Mouse (Mus musculus) small intestine, adult 2 months (tissue): ENCODE data around the gene Itga3. TPM values are rescaled to one million over a fixed set of nuclear protein-coding genes. Genes with fewer than 3 reads are reported as not detected.

Experiments
- H3K27ac ChIP-seq: fragments of 200-500 bp; 2 replicates; pipeline ENCODE4 v1.5.1; 2012; ENCODE audit warnings: low read depth, low read length, control low read depth, inconsistent platforms; ENCODE audit not compliant: insufficient read depth
- H3K27me3 ChIP-seq: fragments of 200-500 bp; 2 replicates; pipeline ENCODE4 v1.6.1; 2012; ENCODE audit warnings: mild to moderate bottlenecking, moderate library complexity, low read length, inconsistent platforms; ENCODE audit not compliant: control insufficient read depth, insufficient read depth
- H3K36me3 ChIP-seq: fragments of 200-500 bp; 2 replicates; pipeline ENCODE4 v1.6.1; 2012; ENCODE audit warnings: mild to moderate bottlenecking, low read length, control low read depth, inconsistent platforms; ENCODE audit not compliant: control insufficient read depth, insufficient read depth
- H3K4me1 ChIP-seq: fragments of 200-500 bp; 2 replicates; pipeline ENCODE4 v1.6.1; 2012; ENCODE audit warnings: low read length, inconsistent platforms, mixed read lengths; ENCODE audit not compliant: control insufficient read depth, insufficient read depth, insufficient read length
- H3K4me3 ChIP-seq: fragments of 200-500 bp; 2 replicates; pipeline ENCODE4 v1.5.1; 2012; ENCODE audit warnings: low read depth, mild to moderate bottlenecking, control low read depth, inconsistent platforms, low read length, moderate library complexity
- CTCF ChIP-seq: fragments of 200-500 bp; IDR thresholded peaks from 2 replicates; pipeline ENCODE4 v1.5.1; 2012; ENCODE audit warnings: low read depth, mild to moderate bottlenecking, control low read depth, inconsistent platforms, low read length, moderate library complexity, mixed read lengths; ENCODE audit not compliant: insufficient replicate concordance, insufficient read length; ENCODE audit errors: extremely low read depth
- POLR2A ChIP-seq: fragments of 200-500 bp; IDR thresholded peaks from 2 replicates; pipeline ENCODE4 v1.6.1; 2012; ENCODE audit warnings: low read depth, mild to moderate bottlenecking, control low read depth, inconsistent platforms, low read length, moderate library complexity
- WGBS: fragments of 180-500 bp; shearing (Covaris S2); methylation state at CpG from one replicate; pipeline ENCODE4 v1.1.7; 2018; 5-methylcytosine and 5-hydroxymethylcytosine counted together
- polyA plus RNA-seq: library from polyadenylated mRNA; depleted of rRNA; stranded (reverse); fragments of >200 nt; gene quantifications from 2 replicates; pipeline ENCODE4 v1.2.3, GENCODE M21; 2012; rRNA removed

Itga3 gene
- polyA plus RNA-seq, result 91.0 and 156 TPM in 2 replicates

DNA sequence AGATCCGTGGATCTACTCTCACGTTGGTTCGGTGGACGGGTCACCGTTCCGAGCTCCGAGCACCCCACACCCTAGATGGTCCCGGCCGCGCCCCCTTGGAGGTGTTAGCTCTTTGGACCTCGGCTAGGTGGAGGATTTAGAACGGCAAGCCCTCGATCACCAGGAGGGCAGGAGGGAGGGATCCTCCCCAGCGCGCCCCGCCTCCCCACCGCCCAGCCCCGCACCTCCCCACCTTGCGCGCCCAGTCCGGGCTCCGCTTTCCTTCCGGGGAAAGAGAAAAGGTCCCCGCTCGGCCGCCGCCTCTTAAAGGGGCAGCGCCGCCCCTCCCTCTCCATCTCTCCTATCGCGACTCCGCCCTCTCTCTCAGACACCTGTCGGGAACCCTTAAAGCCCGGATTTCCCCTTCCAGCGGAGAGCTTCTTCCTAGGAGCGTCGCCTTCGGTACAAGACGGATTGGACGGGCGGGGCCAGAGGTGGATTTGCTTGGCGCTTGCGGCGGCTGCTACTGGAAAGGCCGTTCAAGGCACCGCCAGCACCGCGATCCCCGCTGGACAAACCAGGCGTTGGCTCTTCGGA lies at the start of gene Itga3:
Itga3 (minus strand) TSS at position 266 of the 576 bp plus-strand sequence.
- Histone ChIP-seq H3K4me1 (peaks cover 36% of the 10 kb centered on the region), H3K4me3 (peak within 1 kb of the TSS; percentile 88), H3K27ac (peak within 1 kb of the TSS; percentile 99), H3K27me3 (no peaks in the 10 kb centered on the region), H3K36me3 (no peaks in the 10 kb centered on the region; the same call in none of the 2 replicates)
- TF ChIP-seq POLR2A (peak; percentile 57), CTCF (peak; percentile 15; the same call in 1 of the 2 replicates)
- WGBS, result under 1% methylated on average over 51 of the region's 51 CpGs

DNA sequence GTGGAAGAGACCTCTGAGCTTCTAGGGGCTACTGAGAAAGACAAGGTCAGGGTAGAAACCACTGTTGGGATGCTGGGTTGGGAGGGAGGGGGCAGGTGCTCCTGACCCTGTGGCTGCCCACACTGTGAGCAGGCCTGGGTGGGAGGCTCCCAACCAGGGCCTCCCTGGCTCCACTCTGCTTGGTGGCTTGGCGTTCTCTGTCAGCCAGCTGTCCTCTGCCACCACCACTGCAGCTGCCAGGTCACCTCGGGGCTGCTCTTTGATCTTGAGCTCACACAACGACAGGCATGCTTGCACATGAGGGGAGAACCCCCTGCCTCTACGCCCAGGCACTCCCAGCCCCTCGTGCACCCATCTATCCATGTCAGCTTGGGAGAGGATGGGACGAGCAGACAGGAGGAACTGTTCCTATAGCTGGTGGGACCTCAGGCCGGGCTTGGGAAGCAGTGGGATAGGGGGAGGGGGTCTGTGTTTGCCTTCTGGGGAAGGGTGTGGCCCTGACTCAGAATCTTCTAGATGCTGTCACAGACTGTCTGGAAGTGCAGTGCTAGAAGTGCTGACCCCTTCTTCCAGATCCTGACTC lies 48.9 kb upstream of the Itga3 start:
- no peak for TF ChIP-seq POLR2A
- Histone ChIP-seq H3K4me3 (no peak overlapping the region), H3K36me3 (no peaks in the 10 kb centered on the region), H3K27ac (no peak overlapping the region), H3K27me3 (peaks cover 38% of the 10 kb centered on the region), H3K4me1 (peaks cover 8% of the 10 kb centered on the region)
- WGBS, result 35% methylated on average over 7 of the region's 7 CpGs

DNA sequence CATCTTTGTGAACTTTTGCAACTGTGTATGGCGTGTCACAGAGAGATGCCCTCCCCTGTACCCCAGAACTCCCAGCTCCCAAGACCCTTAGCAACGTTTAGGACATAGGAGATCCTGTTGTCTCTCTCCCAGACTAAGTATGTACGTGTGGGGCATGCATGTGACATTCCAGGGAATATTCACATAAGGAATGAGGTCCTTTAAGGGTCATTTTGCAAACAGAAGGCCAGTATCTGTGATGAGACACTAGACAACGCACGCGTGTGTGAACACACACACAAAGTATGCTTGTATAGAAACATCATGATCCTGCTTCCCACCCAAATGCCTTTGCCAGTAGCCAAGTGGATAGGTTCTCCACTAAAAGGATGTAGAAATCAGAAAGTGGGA lies 45.5 kb upstream of the Itga3 start:
- TF ChIP-seq CTCF (no peak), POLR2A (no peak)
- 61% methylated on average over 6 of the region's 6 CpGs for WGBS
- no peak overlapping the region for H3K4me3 ChIP-seq
- H3K4me1 ChIP-seq, result peaks cover 7% of the 10 kb centered on the region
- H3K27me3 ChIP-seq, result peaks cover 60% of the 10 kb centered on the region
- H3K27ac ChIP-seq, result no peak overlapping the region
- no peaks in the 10 kb centered on the region for H3K36me3 ChIP-seq

DNA sequence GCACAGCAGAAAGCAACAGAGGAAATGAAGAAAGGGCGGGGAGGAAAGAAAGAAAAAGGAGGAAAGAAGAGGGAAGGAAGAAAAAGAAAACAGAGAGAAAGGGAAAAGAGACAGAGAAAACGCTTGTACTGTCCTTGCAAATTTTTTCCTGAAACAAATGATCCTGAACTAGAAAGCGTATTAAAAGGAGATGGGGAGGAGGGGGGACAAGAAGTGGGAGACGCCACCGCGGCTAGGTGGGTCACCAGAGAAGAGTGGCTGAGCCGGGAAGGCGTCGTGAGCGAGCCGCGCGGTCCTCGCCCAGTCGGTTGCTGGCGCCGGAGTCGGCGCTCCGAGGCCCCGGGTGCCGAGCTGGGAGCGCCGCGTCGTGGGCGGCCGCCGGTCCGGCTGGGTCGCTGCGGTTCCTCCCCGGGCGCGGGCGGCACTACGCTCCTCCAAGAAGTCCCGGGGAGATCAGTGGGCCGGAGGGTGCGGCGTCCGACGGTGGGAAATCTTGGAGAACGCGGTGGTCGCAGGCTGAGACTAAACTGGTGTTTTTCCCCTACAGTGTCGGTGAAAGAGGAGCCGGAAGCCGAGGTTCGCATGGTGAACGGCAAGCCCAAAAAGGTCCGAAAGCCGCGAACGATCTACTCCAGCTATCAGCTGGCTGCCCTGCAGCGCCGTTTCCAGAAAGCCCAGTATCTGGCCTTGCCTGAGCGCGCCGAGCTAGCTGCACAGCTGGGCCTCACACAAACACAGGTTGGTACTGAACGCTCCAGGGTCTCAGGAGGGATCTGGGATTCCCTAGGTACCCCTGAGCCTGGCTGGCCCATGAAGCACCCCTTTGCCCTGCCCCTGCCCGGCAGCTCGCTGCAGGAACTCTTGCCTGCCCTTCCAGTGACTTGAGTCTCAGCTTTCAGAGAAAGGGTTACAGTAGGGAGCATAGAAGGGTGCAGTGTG lies 44.8 kb upstream of the Itga3 start:
- no peak for TF ChIP-seq POLR2A
- Histone ChIP-seq H3K4me3 (peak overlapping the region; percentile 43), H3K36me3 (no peaks in the 10 kb centered on the region), H3K27me3 (peaks cover 60% of the 10 kb centered on the region), H3K27ac (no peak overlapping the region), H3K4me1 (peaks cover 1% of the 10 kb centered on the region)
- WGBS, result 3% methylated on average over 63 of the region's 63 CpGs

DNA sequence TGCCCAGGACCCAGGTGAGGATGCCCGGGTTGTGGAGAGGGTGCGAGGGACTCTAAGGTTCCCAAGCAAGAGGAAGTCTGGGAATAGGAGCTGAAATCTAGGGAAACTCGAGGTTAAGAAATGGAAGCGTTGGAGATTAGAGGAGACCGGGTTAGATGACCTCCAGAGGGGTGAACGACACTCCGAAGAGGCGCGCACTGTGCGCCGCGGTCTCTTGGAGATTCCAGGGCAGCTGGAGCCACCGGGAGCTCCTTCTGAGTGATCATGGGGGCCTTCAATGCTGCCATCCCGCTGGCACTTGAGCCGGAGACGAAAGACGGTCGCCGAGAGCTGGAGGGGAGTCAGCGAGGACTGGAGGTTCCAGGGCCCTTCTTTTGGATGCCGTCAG lies 44.0 kb upstream of the Itga3 start:
- 4% methylated on average over 21 of the region's 21 CpGs for WGBS
- TF ChIP-seq POLR2A (no peak), CTCF (no peak)
- H3K36me3 ChIP-seq, result no peaks in the 10 kb centered on the region
- H3K27me3 ChIP-seq, result peaks cover 60% of the 10 kb centered on the region
- H3K4me3 ChIP-seq, result no peak overlapping the region
- no peaks in the 10 kb centered on the region; the same call in 1 of the 2 replicates for H3K4me1 ChIP-seq
- no peak overlapping the region for H3K27ac ChIP-seq

DNA sequence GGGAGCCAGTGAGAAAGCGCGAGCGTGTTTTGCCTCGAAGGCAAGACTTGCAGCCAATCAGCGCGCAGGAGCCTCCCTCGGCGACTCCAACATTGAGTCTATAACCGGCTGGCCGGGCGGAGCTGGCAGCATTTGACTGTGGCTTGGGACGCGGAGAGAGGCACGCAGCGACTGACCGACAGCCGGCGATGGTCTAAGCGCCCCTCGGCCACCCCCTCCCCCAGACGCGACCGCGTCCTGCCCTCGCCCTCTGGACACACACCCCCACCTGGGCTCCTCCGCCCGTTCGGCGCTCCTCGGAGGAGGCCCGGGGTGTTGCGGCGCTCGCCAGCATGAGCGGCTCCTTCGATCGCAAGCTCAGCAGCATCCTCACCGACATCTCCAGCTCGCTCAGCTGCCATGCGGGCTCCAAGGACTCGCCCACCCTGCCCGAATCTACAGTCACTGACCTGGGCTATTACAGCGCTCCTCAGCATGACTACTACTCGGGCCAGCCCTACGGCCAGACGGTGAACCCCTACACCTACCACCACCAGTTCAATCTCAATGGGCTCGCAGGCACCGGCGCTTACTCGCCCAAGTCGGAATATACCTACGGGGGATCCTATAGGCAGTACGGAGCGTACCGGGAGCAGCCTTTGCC lies 43.5 kb upstream of the Itga3 start, which contains the start of gene Dlx3:
Dlx3 (plus strand) TSS at position 130 of the 643 bp plus-strand sequence.
- Histone ChIP-seq H3K27ac (no peak within 1 kb of the TSS), H3K27me3 (peaks cover 60% of the 10 kb centered on the region), H3K4me3 (no peak within 1 kb of the TSS), H3K4me1 (no peaks in the 10 kb centered on the region; the same call in 1 of the 2 replicates), H3K36me3 (no peaks in the 10 kb centered on the region)
- TF ChIP-seq POLR2A (no peak), CTCF (no peak)
- 1% methylated on average over 54 of the region's 55 CpGs for whole genome bisulfite sequencing
